Mouse (Mus musculus): ENCODE measurements at regions not wholly inside any gene's neighbourhood (a gene's known extent, or its start where the extent isn't known, plus 50 kb on each side); places are given as distances from the start of the nearest gene placed in this dataset.

- TF ChIP-seq POLR2A (IDR thresholded peaks at IDR 0.05; ENCODE audit: insufficient read length, low read depth) (no peak), MAX (IDR thresholded peaks at IDR 0.05; ENCODE audit: low read depth) (no peak), CEBPB (IDR thresholded peaks at IDR 0.05; ENCODE audit: insufficient read depth, poor library complexity, severe bottlenecking) (no peak), MYOG (IDR thresholded peaks at IDR 0.05; ENCODE audit: control insufficient read depth in 1 of 3, insufficient read depth in 1 of 3, insufficient read length in 2 of 3, low read depth in 2 of 3) (no peak), USF1 (IDR thresholded peaks at IDR 0.05; ENCODE audit: low read depth) (no peak), POLR2AphosphoS2 (IDR thresholded peaks at IDR 0.05; ENCODE audit: insufficient read length, low read depth) (no peak), E2F4 (IDR thresholded peaks at IDR 0.05; ENCODE audit: insufficient read depth) (no peak), TCF12 (IDR thresholded peaks at IDR 0.05; ENCODE audit: insufficient read depth, poor library complexity, severe bottlenecking) (no peak), SRF (IDR thresholded peaks at IDR 0.05; ENCODE audit: control insufficient read depth, insufficient read length, low read depth) (no peak)
Observed at GRCm38 (mm10) chr1:55919516-55919915, 513.8 kb downstream of the Plcl1 start.
